Mouse (Mus musculus) kidney, adult 2 months (tissue): Measurements from ENCODE around the gene Cox4i2.

Experiments used
- CTCF ChIP-seq: fragments of 200-500 bp; conservative IDR thresholded peaks from 2 replicates; pipeline ENCODE4 v1.5.1; 2011; ENCODE audit warnings: low read depth, mild to moderate bottlenecking, control low read depth, low read length, moderate library complexity, mixed read lengths; ENCODE audit not compliant: insufficient read depth, insufficient read length
- POLR2A ChIP-seq: fragments of 200-500 bp; IDR thresholded peaks from one replicate; pipeline ENCODE4 v1.6.1; 2011; ENCODE audit warnings: low read depth, low read length, control low read depth

GRCm38 (mm10) chr2:152769677-152770076, 15.7 kb downstream of the Cox4i2 start:
- TF ChIP-seq CTCF (no peak), POLR2A (no peak)
